Mouse (Mus musculus) thymus, adult 2 months (tissue): ENCODE measurements around the gene Sapcd1. TPM values are rescaled to one million over a fixed set of nuclear protein-coding genes. Genes with fewer than 3 reads are reported as not detected.

Experiments used
- DNase-seq: peaks from one replicate; pipeline ENCODE4 v3.0.0; 2021
- H3K27ac ChIP-seq: fragments of 200-500 bp; 2 replicates; pipeline ENCODE4 v1.5.1; 2012; ENCODE audit warnings: low read length, control low read depth; ENCODE audit not compliant: control insufficient read depth, insufficient read depth
- H3K27me3 ChIP-seq: fragments of 200-500 bp; 2 replicates; pipeline ENCODE4 v1.6.1; 2012; ENCODE audit warnings: mild to moderate bottlenecking, low read length, moderate library complexity, mixed read lengths; ENCODE audit not compliant: control insufficient read depth, insufficient read depth
- H3K36me3 ChIP-seq: fragments of 200-500 bp; 2 replicates; pipeline ENCODE4 v1.6.1; 2012; ENCODE audit warnings: mild to moderate bottlenecking, low read length, moderate library complexity; ENCODE audit not compliant: control insufficient read depth, insufficient read depth
- H3K4me1 ChIP-seq: fragments of 200-500 bp; replicated peaks from 2 replicates; pipeline ENCODE4 v1.6.1; 2012; ENCODE audit warnings: low read length; ENCODE audit not compliant: control insufficient read depth, insufficient read depth
- H3K4me3 ChIP-seq: fragments of 200-500 bp; 2 replicates; pipeline ENCODE4 v1.5.1; 2012; ENCODE audit warnings: mild to moderate bottlenecking, low read length, control low read depth, moderate library complexity; ENCODE audit not compliant: control insufficient read depth, insufficient read depth
- CTCF ChIP-seq: fragments of 200-500 bp; IDR thresholded peaks from 2 replicates; pipeline ENCODE4 v1.5.1; 2012; ENCODE audit warnings: mild to moderate bottlenecking, control low read depth, low read length, moderate library complexity, borderline replicate concordance; ENCODE audit not compliant: control insufficient read depth, poor library complexity, insufficient read depth; ENCODE audit errors: extremely low read depth
- POLR2A ChIP-seq: fragments of 200-500 bp; IDR thresholded peaks from 2 replicates; pipeline ENCODE4 v1.6.1; 2012; ENCODE audit warnings: mild to moderate bottlenecking, low read length, control low read depth, moderate library complexity; ENCODE audit not compliant: control insufficient read depth, poor library complexity, insufficient read depth; ENCODE audit errors: extremely low read depth
- WGBS: fragments of 180-500 bp; shearing (Covaris S2); methylation state at CpG from one replicate; pipeline ENCODE4 v1.1.7; 2018; 5-methylcytosine and 5-hydroxymethylcytosine counted together
- polyA plus RNA-seq: library from polyadenylated mRNA; depleted of rRNA; stranded (reverse); fragments of >200 nt; gene quantifications from 2 replicates; pipeline ENCODE4 v1.2.3, GENCODE M21; 2012

Sapcd1 gene
- polyA plus RNA-seq, 1 experiment: 12.3 TPM

DNA sequence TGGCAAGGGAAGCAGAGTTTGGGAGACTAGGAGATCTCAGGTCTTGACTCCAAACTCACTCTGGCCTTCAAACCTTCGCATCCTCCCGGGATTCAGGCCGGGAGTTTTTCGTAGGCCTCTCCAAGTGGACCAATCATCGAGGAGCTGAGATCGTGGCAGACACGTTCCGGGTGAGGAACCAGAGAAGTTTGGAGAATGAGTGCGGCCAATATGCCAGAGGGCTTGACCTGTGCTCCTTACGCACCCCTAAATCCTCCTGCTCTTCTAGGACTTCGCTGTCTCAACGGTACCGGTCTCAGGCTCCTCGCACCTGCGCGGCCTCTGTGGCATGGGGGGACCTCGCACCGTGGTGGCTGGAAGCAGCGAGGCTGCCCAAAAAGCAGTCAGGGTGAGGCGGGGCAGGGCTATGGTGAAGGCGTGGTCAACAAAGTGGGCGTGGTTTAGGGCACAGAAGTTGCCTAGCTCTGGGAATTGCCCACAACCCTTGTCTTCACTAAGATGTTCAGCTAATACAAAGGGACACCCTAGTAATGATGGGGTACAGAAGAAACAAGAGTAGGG is 33.0 kb upstream of the Sapcd1 start:
- Histone ChIP-seq H3K4me1 (peaks cover 21% of the 10 kb centered on the region), H3K27me3 (peaks cover 12% of the 10 kb centered on the region), H3K36me3 (peaks cover 23% of the 10 kb centered on the region), H3K27ac (no peak overlapping the region), H3K4me3 (no peak overlapping the region)
- DNase-seq: no peak
- TF ChIP-seq CTCF (no peak), POLR2A (no peak)
- 89% methylated on average over 22 of the region's 22 CpGs for WGBS

DNA sequence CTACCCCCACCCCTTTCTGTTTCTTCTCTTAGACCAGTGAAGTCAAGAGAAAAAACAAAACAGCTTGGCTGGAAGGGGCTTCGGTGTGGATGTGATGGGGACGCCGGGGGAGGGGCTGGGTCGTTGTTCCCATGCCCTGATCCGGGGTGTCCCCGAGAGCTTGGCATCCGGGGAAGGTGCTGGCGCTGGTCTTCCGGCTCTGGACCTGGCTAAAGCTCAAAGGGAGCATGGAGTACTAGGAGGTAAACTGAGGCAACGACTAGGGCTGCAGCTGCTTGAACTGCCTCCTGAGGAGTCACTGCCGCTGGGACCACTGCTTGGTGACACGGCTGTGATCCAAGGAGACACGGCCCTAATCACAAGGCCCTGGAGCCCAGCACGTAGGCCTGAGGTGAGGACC is 32.3 kb upstream of the Sapcd1 start:
- TF ChIP-seq POLR2A (no peak), CTCF (no peak)
- no peak for DNase-seq
- peaks cover 6% of the 10 kb centered on the region for H3K27me3 ChIP-seq
- H3K36me3 ChIP-seq: peaks cover 30% of the 10 kb centered on the region
- H3K4me3 ChIP-seq: no peak overlapping the region
- H3K4me1 ChIP-seq: peaks cover 14% of the 10 kb centered on the region
- no peak overlapping the region for H3K27ac ChIP-seq
- 73% methylated on average over 14 of the region's 14 CpGs for WGBS

DNA sequence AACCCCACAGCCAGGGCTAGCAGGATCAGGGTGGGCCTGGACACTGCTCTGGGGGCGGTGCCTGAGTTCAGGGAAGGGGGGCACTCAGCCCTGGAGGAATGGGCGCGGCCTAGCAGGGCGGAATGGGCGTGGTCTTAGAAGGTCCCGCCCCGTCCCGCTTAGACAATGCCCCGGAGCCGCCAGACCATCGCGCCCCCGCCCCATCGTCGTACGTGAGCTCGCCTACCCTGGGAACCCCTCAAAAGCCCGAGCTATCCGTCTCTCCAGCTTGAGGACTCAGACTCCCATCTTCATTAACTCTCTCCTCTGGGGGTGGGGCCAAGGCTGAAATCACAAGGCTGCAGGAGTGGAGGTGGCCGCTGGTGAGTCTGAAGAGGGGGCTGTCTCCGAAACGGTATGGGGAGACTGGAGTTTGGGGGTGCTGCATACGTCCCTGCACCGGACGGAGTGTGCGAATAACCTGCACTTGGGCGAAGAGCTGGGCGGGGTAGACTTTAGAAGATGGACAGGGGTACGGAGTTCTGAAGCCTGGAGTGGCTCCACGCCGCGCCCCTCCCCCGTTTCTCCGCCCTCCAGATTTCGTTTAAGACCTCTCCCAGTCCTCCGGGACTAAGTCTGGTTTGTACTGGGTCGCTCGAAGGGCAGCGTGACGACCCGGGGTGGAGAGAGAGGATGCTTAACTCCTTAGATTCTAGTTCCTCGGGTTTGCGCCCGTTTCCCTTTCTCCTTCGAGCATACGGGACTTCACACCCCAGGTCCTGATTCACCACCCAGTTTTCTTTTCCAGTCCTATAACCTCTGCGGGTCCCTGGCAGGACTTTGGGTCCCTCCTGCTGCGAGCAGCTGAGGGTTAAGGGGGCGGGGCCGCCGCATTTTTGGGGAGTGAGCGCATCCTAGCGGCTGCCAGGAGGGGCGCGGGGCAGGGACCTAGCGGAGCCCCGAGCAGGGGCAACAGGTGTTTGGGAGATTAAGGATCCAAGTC is 31.4 kb upstream of the Sapcd1 start, which contains the start of gene Ddah2:
TSS of gene Ddah2 (plus strand) at position 125 of the 982 bp plus-strand sequence.
- H3K27ac ChIP-seq: peak within 1 kb of the TSS; percentile 6; the same call in 1 of the 2 replicates
- peak within 1 kb of the TSS; percentile 71 for H3K4me3 ChIP-seq
- DNase-seq: peak; percentile 93
- TF ChIP-seq CTCF (peak; percentile 97), POLR2A (0 out of 2 replicates have a peak, but pooled peaks have one; percentile 47)
- peaks cover 36% of the 10 kb centered on the region for H3K36me3 ChIP-seq
- WGBS: 1% methylated on average over 57 of the region's 57 CpGs
- no peaks in the 10 kb centered on the region; the same call in 1 of the 2 replicates for H3K27me3 ChIP-seq
- peaks cover 12% of the 10 kb centered on the region for H3K4me1 ChIP-seq

DNA sequence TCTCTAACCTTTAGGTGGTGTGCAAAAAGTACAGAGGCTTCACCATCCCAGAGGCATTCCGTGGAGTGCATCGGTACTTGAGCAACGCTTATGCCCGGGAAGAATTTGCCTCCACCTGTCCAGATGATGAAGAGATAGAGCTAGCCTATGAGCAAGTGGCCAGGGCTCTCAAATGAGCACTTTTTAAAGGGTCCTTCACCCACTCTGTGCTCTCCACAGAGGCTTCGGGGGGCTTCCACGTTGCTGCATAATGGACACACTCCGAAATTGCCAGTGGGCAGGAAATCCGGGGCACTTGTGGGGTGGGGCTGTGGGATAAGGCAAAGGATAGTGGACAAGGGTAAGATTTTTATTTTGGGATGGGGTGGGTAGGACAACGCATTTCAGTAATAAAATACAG is 30.5 kb upstream of the Sapcd1 start:
- peaks cover 45% of the 10 kb centered on the region for H3K36me3 ChIP-seq
- 88% methylated on average over 9 of the region's 9 CpGs for WGBS

DNA sequence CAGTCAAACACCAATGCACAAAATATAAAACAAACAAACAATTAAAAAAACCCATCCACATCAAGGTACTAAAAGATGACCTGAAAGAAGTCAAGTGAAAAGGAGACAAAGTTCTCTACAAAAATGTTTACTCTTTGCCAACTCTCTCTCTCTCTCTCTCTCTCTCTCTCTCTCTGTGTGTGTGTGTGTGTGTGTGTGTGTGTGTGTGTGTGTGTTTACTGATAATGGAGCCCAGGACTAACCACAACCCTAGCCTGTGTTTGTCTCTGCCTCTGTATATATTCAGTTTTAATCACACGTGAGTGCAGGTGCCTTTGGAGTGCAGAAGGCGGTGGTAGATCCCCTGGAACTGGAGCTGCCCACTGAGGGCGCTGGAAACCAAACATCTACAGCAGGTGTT is 29.3 kb upstream of the Sapcd1 start:
- DNase-seq: no peak
- Histone ChIP-seq H3K4me1 (peaks cover 22% of the 10 kb centered on the region), H3K27me3 (no peaks in the 10 kb centered on the region), H3K27ac (no peak overlapping the region), H3K4me3 (no peak overlapping the region), H3K36me3 (peaks cover 55% of the 10 kb centered on the region)
- WGBS: 29% methylated on average over 3 of the region's 3 CpGs
- TF ChIP-seq POLR2A: no peak
- no peak for TF ChIP-seq CTCF

More for the DNA sequence above, 30.5 kb upstream of the Sapcd1 start:
- Histone ChIP-seq H3K27ac (no peak overlapping the region), H3K4me3 (no peak overlapping the region), H3K4me1 (peaks cover 12% of the 10 kb centered on the region), H3K27me3 (no peaks in the 10 kb centered on the region)
- no peak for DNase-seq
- TF ChIP-seq POLR2A: no peak
- no peak for TF ChIP-seq CTCF

DNA sequence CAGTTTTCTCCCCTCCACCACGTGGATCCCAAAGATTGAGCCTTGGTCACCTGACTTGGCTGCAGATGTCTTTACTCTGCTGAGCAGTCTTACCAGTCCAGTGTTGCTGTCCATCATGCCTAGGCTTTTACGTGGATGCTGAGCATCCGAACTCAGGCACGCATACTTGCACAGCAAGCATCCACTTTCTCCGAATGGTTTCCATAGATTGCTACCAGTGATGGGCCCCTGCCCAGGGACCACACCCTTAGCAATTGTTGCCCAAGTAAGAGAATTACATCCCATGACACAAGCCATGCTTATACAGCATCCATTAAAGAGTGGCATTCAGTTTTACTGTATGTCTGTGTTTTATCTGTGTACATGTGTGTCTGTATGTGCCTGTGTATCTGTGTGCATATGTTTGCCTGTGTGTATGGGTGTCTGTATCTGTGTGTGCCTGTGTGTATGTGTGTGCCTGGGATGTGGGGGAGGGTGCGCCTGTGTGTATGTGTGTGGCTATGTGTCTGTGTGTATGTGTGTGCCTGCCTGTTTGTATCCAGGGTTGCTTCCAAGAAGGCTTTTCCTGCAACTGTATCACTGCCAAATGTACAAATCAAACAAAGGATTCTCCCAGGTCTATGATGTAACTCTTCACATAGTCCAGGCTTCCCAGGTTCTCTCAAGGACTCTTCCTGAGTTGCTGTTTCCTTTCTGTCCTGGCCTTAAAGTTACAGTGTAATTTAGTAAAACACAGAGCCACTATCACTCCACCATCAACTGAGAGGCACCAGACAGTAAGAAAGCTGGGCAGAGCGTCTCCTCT is 28.1 kb upstream of the Sapcd1 start:
- Histone ChIP-seq H3K4me3 (no peak overlapping the region), H3K27ac (no peak overlapping the region), H3K27me3 (no peaks in the 10 kb centered on the region), H3K36me3 (peaks cover 55% of the 10 kb centered on the region), H3K4me1 (peaks cover 25% of the 10 kb centered on the region)
- TF ChIP-seq POLR2A: no peak
- TF ChIP-seq CTCF: no peak
- WGBS: 96% methylated on average over 7 of the region's 7 CpGs
- no peak for DNase-seq
